29 mouse cellular contexts compared by ENCODE assay signal in genomic region chr19:14795910-14796309, GRCm38 (mm10).
"Had no signal": no experiment of that assay in that cellular context is flagged by ENCODE, and none has a peak within 500 bp of the region (broad histone marks: within the 10 kb centered on the region; RNA-seq: fewer than 3 reads in every experiment).

No protein-coding gene starts in this region.

- H3K9ac ChIP-seq: limb, embryonic 12.5 days; limb, embryonic 13.5 days; limb, embryonic 15.5 days; liver, embryonic 12.5 days; liver, embryonic 13.5 days; liver, embryonic 14.5 days; liver, embryonic 15.5 days; liver, postnatal 0 days; lung, embryonic 14.5 days; lung, embryonic 15.5 days; midbrain, embryonic 12.5 days; midbrain, embryonic 13.5 days; midbrain, embryonic 15.5 days; neural tube, embryonic 12.5 days had no signal

- H3K27me3 ChIP-seq: limb, embryonic 12.5 days; limb, embryonic 13.5 days; limb, embryonic 15.5 days; liver, embryonic 12.5 days; liver, embryonic 13.5 days; liver, embryonic 15.5 days; megakaryocyte, embryonic 14.5 days had no signal

- H3K4me2 ChIP-seq: limb, embryonic 12.5 days; limb, embryonic 13.5 days; limb, embryonic 15.5 days; liver, embryonic 11.5 days; liver, embryonic 12.5 days; liver, embryonic 13.5 days; liver, embryonic 15.5 days; lung, embryonic 14.5 days; lung, embryonic 15.5 days; midbrain, embryonic 11.5 days; midbrain, embryonic 12.5 days; midbrain, embryonic 13.5 days; midbrain, embryonic 15.5 days; neural tube, embryonic 12.5 days had no signal

- H3K4me3 ChIP-seq: limb, embryonic 10.5 days; limb, embryonic 12.5 days; limb, embryonic 13.5 days; limb, embryonic 15.5 days; liver, embryonic 12.5 days; liver, embryonic 13.5 days; liver, embryonic 15.5 days; lung, embryonic 15.5 days; megakaryocyte, embryonic 14.5 days; midbrain, embryonic 10.5 days; midbrain, embryonic 12.5 days; midbrain, embryonic 13.5 days; midbrain, embryonic 15.5 days; myocyte; neural tube, embryonic 12.5 days had no signal

- DNase-seq: left cerebral cortex, postnatal 4 days; liver; liver, embryonic 13.5 days; liver, postnatal 0 days; lung, adult 18-20 months; lung, adult 2 months; lung, embryonic 14.5 days; lung, postnatal 10 days; lung, postnatal 14 days; lung, postnatal 4 days; midbrain, embryonic 14.5 days had no signal

- H3K36me3 ChIP-seq: limb, embryonic 10.5 days; limb, embryonic 12.5 days; limb, embryonic 13.5 days; limb, embryonic 15.5 days; liver, embryonic 12.5 days; liver, embryonic 13.5 days; liver, embryonic 15.5 days; lung, embryonic 15.5 days; midbrain, embryonic 10.5 days; midbrain, embryonic 12.5 days; midbrain, embryonic 13.5 days; midbrain, embryonic 15.5 days; neural tube, embryonic 12.5 days had no signal

- H3K9me3 ChIP-seq: limb, embryonic 10.5 days; limb, embryonic 12.5 days; limb, embryonic 13.5 days; limb, embryonic 15.5 days; liver, embryonic 12.5 days; liver, embryonic 13.5 days; liver, embryonic 15.5 days; lung, embryonic 15.5 days; megakaryocyte, embryonic 14.5 days; midbrain, embryonic 10.5 days; midbrain, embryonic 12.5 days; midbrain, embryonic 13.5 days; midbrain, embryonic 15.5 days; neural tube, embryonic 12.5 days had no signal

- H3K27ac ChIP-seq: limb, embryonic 10.5 days; limb, embryonic 12.5 days; limb, embryonic 13.5 days; limb, embryonic 15.5 days; liver, embryonic 12.5 days; liver, embryonic 13.5 days; liver, embryonic 14.5 days; liver, embryonic 15.5 days; lung, embryonic 15.5 days; macrophage; midbrain, embryonic 10.5 days; midbrain, embryonic 12.5 days; midbrain, embryonic 13.5 days; midbrain, embryonic 15.5 days; neural tube, embryonic 12.5 days had no signal

- H3K4me1 ChIP-seq: limb, embryonic 10.5 days; limb, embryonic 12.5 days; limb, embryonic 13.5 days; limb, embryonic 15.5 days; liver, embryonic 12.5 days; liver, embryonic 13.5 days; liver, embryonic 15.5 days; megakaryocyte, embryonic 14.5 days; midbrain, embryonic 13.5 days; midbrain, embryonic 15.5 days; neural tube, embryonic 12.5 days had no signal
